Mouse (Mus musculus): ENCODE measurements around the gene Angptl2. TPM values are rescaled to one million over a fixed set of nuclear protein-coding genes. Genes with fewer than 3 reads are reported as not detected.

Angptl2 gene
- polyA plus RNA-seq, 1 experiment = 5.6 TPM

DNA sequence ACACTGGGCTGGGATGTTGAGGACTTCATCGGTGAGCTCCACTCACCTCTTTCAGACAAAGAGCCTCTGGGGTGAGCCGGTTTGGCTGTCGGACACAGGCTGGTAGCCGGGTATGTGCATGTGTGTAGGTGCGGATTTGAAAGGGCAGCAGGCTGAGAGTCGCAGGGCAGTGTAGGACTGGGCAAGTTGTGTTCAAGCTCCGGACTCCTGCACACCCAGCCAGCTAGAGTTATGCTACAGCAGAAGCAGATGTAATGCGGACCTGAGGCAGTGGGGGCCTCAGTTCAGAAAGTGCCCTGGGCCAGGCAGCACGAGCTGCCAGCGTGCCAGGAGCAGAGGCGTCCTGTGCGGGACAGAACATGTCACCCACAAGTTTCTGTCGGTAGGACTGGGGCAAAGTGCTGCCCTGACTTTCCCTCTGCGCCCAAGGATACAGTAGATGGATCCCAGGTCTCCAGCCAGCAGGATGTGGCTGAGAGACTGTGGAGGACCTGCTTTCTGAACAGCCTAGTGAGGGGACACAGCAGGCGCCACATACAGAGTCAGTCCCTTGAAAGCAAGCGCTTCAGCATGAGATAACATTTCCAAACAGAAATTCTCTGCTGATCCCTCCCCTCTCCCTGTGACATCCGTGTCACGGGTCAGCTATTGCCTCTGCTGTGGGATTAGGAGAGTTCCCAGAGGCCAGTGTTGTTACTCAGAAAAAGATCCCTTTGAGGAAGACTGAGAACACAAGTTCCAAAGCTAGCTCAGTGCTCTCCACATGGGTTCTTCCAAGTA lies 966 bp downstream of the Angptl2 start:
- Histone ChIP-seq H3K4me1 (ENCODE audit: control insufficient read depth, insufficient read depth, low read length) (no peaks in the 10 kb centered on the region), H3K27ac (ENCODE audit: insufficient read depth, low read length) (no peak overlapping the region), H3K4me3 (ENCODE audit: low read depth, low read length) (peak overlapping the region; percentile 62), H3K9me3 (replicated peaks; ENCODE audit: control insufficient read depth, insufficient read depth, low read length, poor library complexity, severe bottlenecking) (no peaks in the 10 kb centered on the region), H3K9ac (ENCODE audit: low read depth, poor library complexity, severe bottlenecking) (peak overlapping the region; percentile 5; the same call in 1 of the 2 replicates), H3K36me3 (ENCODE audit: control insufficient read depth, insufficient read depth, low read length, poor library complexity, severe bottlenecking) (no peaks in the 10 kb centered on the region), H3K27me3 (ENCODE audit: control insufficient read depth, insufficient read depth, low read length, poor library complexity, severe bottlenecking) (no peaks in the 10 kb centered on the region)
- TF ChIP-seq CTCF (IDR thresholded peaks at IDR 0.05; ENCODE audit: low read depth, low read length) (no peak), EP300 (IDR thresholded peaks at IDR 0.05; ENCODE audit: insufficient read depth, low read depth, low read length) (no peak), POLR2A (IDR thresholded peaks at IDR 0.05; ENCODE audit: insufficient read depth, low read length) (no peak)

DNA sequence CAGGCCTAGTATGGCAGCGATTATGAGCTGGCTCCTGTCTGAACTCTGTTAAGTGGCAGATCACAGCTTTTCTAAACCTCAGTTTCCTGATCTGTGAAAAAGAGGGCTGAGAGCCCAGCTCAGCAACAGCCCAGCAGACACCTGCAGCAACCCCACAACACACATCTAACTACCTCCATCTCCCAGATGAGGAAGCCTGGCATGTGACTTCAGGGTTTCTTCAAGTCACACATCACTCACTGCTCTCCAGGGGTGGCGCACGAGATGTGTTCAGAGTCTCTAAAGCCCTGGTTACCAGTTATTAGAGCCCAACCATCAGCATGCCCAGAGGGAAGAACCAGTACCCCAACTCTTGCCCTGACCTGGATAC lies 1.5 kb downstream of the Angptl2 start:
- no peaks in the 10 kb centered on the region for H3K9me3 ChIP-seq (replicated peaks; ENCODE audit: control insufficient read depth, insufficient read depth, low read length, poor library complexity, severe bottlenecking)
- H3K4me1 ChIP-seq (ENCODE audit: control insufficient read depth, insufficient read depth, low read length) = no peaks in the 10 kb centered on the region
- H3K9ac ChIP-seq (ENCODE audit: low read depth, poor library complexity, severe bottlenecking) = no peak overlapping the region
- H3K4me3 ChIP-seq (ENCODE audit: low read depth, low read length) = no peak overlapping the region
- no peak overlapping the region for H3K27ac ChIP-seq (ENCODE audit: insufficient read depth, low read length)
- TF ChIP-seq EP300 (IDR thresholded peaks at IDR 0.05; ENCODE audit: insufficient read depth, low read depth, low read length) = no peak
- no peak for TF ChIP-seq POLR2A (IDR thresholded peaks at IDR 0.05; ENCODE audit: insufficient read depth, low read length)
- no peak for TF ChIP-seq CTCF (IDR thresholded peaks at IDR 0.05; ENCODE audit: low read depth, low read length)
- H3K36me3 ChIP-seq (ENCODE audit: control insufficient read depth, insufficient read depth, low read length, poor library complexity, severe bottlenecking) = no peaks in the 10 kb centered on the region
- H3K27me3 ChIP-seq (ENCODE audit: control insufficient read depth, insufficient read depth, low read length, poor library complexity, severe bottlenecking) = no peaks in the 10 kb centered on the region

DNA sequence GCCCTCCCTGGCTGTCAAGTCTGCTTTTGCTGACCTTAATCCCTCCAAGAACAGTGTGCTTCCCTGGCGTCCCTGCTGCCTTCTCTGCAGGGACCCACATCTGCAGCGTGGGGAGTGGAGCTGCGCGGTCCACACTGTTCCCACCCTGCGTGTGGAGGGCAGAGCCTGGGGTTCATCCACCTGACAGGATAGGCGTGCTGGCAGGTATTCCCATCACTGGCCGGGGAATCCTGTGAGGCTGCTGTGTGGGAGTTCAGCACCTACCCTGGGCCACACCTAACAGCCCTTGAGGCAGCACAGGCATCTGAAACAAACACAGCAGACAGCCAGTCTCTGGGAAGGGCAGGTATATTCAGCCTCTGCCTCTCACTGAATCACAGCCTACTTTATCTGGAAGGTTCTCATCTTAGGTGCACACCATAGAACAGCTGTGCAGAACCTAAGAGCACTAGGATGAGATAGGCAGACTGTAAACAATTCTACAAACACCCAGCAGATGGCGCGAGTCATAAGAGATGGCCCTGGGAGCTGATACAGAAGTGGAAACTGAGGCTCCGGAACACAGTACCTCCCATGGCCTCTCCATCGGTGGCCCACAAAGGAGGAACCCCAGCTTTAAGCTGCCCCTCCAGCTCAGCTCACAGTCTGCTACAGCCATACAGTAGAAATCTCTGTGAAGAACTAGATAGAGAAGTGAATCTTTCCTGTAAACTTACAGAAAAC lies 3.2 kb downstream of the Angptl2 start:
- Histone ChIP-seq H3K9ac (ENCODE audit: low read depth, poor library complexity, severe bottlenecking) (no peak overlapping the region), H3K27me3 (ENCODE audit: control insufficient read depth, insufficient read depth, low read length, poor library complexity, severe bottlenecking) (no peaks in the 10 kb centered on the region), H3K9me3 (replicated peaks; ENCODE audit: control insufficient read depth, insufficient read depth, low read length, poor library complexity, severe bottlenecking) (no peaks in the 10 kb centered on the region), H3K27ac (ENCODE audit: insufficient read depth, low read length) (no peak overlapping the region), H3K36me3 (ENCODE audit: control insufficient read depth, insufficient read depth, low read length, poor library complexity, severe bottlenecking) (no peaks in the 10 kb centered on the region), H3K4me1 (ENCODE audit: control insufficient read depth, insufficient read depth, low read length) (no peaks in the 10 kb centered on the region), H3K4me3 (ENCODE audit: low read depth, low read length) (no peak overlapping the region)
- TF ChIP-seq EP300 (IDR thresholded peaks at IDR 0.05; ENCODE audit: insufficient read depth, low read depth, low read length) = no peak
- TF ChIP-seq CTCF (IDR thresholded peaks at IDR 0.05; ENCODE audit: low read depth, low read length) = peak; percentile 43
- no peak for TF ChIP-seq POLR2A (IDR thresholded peaks at IDR 0.05; ENCODE audit: insufficient read depth, low read length)

DNA sequence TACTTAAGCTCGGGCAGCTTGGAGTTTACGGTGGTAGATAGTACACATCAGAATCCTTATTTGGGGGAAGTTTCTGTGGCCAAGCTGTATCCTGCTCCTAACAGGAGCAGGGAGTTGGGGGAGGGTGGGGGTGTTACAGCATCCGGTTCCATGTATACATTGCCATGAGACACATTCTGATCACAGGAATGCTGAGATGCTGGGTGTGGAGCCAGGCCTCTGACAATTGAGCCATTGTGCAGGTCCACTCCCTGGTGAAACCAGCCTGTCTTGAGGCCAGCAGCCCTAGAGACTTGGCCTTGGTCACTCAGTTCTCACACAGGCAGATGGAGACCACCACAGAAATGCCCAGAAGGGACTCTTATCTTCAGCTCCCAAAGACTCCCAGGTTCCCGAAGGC lies 3.8 kb downstream of the Angptl2 start:
- no peak for TF ChIP-seq EP300 (IDR thresholded peaks at IDR 0.05; ENCODE audit: insufficient read depth, low read depth, low read length)
- no peak for TF ChIP-seq CTCF (IDR thresholded peaks at IDR 0.05; ENCODE audit: low read depth, low read length)
- no peak for TF ChIP-seq POLR2A (IDR thresholded peaks at IDR 0.05; ENCODE audit: insufficient read depth, low read length)
- no peaks in the 10 kb centered on the region for H3K9me3 ChIP-seq (replicated peaks; ENCODE audit: control insufficient read depth, insufficient read depth, low read length, poor library complexity, severe bottlenecking)
- no peak overlapping the region for H3K27ac ChIP-seq (ENCODE audit: insufficient read depth, low read length)
- H3K4me1 ChIP-seq (ENCODE audit: control insufficient read depth, insufficient read depth, low read length) = no peaks in the 10 kb centered on the region
- H3K27me3 ChIP-seq (ENCODE audit: control insufficient read depth, insufficient read depth, low read length, poor library complexity, severe bottlenecking) = no peaks in the 10 kb centered on the region
- no peaks in the 10 kb centered on the region for H3K36me3 ChIP-seq (ENCODE audit: control insufficient read depth, insufficient read depth, low read length, poor library complexity, severe bottlenecking)
- H3K4me3 ChIP-seq (ENCODE audit: low read depth, low read length) = no peak overlapping the region
- no peak overlapping the region for H3K9ac ChIP-seq (ENCODE audit: low read depth, poor library complexity, severe bottlenecking)

GRCm38 (mm10) chr2:33220246-33220645 lies 4.4 kb downstream of the Angptl2 start:
- Histone ChIP-seq H3K9ac (ENCODE audit: low read depth, poor library complexity, severe bottlenecking) (no peak overlapping the region), H3K27me3 (ENCODE audit: control insufficient read depth, insufficient read depth, low read length, poor library complexity, severe bottlenecking) (no peaks in the 10 kb centered on the region), H3K4me1 (ENCODE audit: control insufficient read depth, insufficient read depth, low read length) (no peaks in the 10 kb centered on the region), H3K9me3 (replicated peaks; ENCODE audit: control insufficient read depth, insufficient read depth, low read length, poor library complexity, severe bottlenecking) (no peaks in the 10 kb centered on the region), H3K36me3 (ENCODE audit: control insufficient read depth, insufficient read depth, low read length, poor library complexity, severe bottlenecking) (no peaks in the 10 kb centered on the region), H3K27ac (ENCODE audit: insufficient read depth, low read length) (no peak overlapping the region), H3K4me3 (ENCODE audit: low read depth, low read length) (no peak overlapping the region)
- TF ChIP-seq EP300 (IDR thresholded peaks at IDR 0.05; ENCODE audit: insufficient read depth, low read depth, low read length) (no peak), CTCF (IDR thresholded peaks at IDR 0.05; ENCODE audit: low read depth, low read length) (no peak), POLR2A (IDR thresholded peaks at IDR 0.05; ENCODE audit: insufficient read depth, low read length) (no peak)

Measured in ES-Bruce4 (cell line).